Mouse (Mus musculus) spleen, adult 2 months (tissue): ENCODE data around the gene Cdkn2aip. TPM values are rescaled to one million over a fixed set of nuclear protein-coding genes. Genes with fewer than 3 reads are reported as not detected.

Source experiments
- DNase-seq, 2 experiments: peaks; one replicate each; pipeline versions ENCODE4 v3.0.0 to v3.0.0-alpha.2; 2012 to 2021; ENCODE audit warnings: low spot score in 2 of 2, low read depth in 1 of 2
- H3K27ac ChIP-seq: fragments of 200-500 bp; 2 replicates; pipeline ENCODE4 v1.5.1; 2012; ENCODE audit warnings: low read length, inconsistent platforms; ENCODE audit not compliant: insufficient read depth
- H3K27me3 ChIP-seq: fragments of 200-500 bp; 2 replicates; pipeline ENCODE4 v1.6.1; 2012; ENCODE audit warnings: mild to moderate bottlenecking, moderate library complexity, low read length, inconsistent platforms; ENCODE audit not compliant: control insufficient read depth, insufficient read depth
- H3K36me3 ChIP-seq: fragments of 200-500 bp; 2 replicates; pipeline ENCODE4 v1.6.1; 2012; ENCODE audit warnings: mild to moderate bottlenecking, low read length, inconsistent platforms; ENCODE audit not compliant: control insufficient read depth, insufficient read depth
- H3K4me1 ChIP-seq: fragments of 200-500 bp; 2 replicates; pipeline ENCODE4 v1.6.1; 2011; ENCODE audit warnings: inconsistent platforms; ENCODE audit not compliant: control insufficient read depth, insufficient read depth, insufficient read length
- H3K4me3 ChIP-seq: fragments of 200-500 bp; 2 replicates; pipeline ENCODE4 v1.5.1; 2011; ENCODE audit warnings: mild to moderate bottlenecking, inconsistent platforms; ENCODE audit not compliant: insufficient read depth, insufficient read length; ENCODE audit errors: extremely low read depth
- CTCF ChIP-seq: fragments of 200-500 bp; IDR thresholded peaks from 2 replicates; pipeline ENCODE4 v1.5.1; 2011; ENCODE audit warnings: mild to moderate bottlenecking, inconsistent platforms; ENCODE audit not compliant: insufficient read depth, insufficient read length, insufficient replicate concordance; ENCODE audit errors: extremely low read depth
- POLR2A ChIP-seq: fragments of 200-500 bp; IDR thresholded peaks from 2 replicates; pipeline ENCODE4 v1.6.1; 2011; ENCODE audit warnings: low read depth, low read length, inconsistent platforms
- WGBS: fragments of 180-500 bp; shearing (Covaris S2); methylation state at CpG from one replicate; pipeline ENCODE4 v1.1.7; 2018; 5-methylcytosine and 5-hydroxymethylcytosine counted together
- polyA plus RNA-seq: library from polyadenylated mRNA; depleted of rRNA; stranded (reverse); fragments of >200 nt; gene quantifications from 2 replicates; pipeline ENCODE4 v1.2.3, GENCODE M21; 2012; rRNA removed

The Cdkn2aip gene
- polyA plus RNA-seq, 1 experiment, result 11.2 TPM

- Histone ChIP-seq H3K4me3 (no peak overlapping the region), H3K4me1 (no peaks in the 10 kb centered on the region), H3K27me3 (no peaks in the 10 kb centered on the region), H3K27ac (no peak overlapping the region), H3K36me3 (no peaks in the 10 kb centered on the region)
- TF ChIP-seq POLR2A, result no peak
- TF ChIP-seq CTCF, result no peak
- no peak for DNase-seq
- WGBS, result 94% methylated on average over 5 of the region's 5 CpGs
Observed at GRCm38 (mm10) chr8:47662716-47663115, 51.0 kb downstream of the Cdkn2aip start.

DNA sequence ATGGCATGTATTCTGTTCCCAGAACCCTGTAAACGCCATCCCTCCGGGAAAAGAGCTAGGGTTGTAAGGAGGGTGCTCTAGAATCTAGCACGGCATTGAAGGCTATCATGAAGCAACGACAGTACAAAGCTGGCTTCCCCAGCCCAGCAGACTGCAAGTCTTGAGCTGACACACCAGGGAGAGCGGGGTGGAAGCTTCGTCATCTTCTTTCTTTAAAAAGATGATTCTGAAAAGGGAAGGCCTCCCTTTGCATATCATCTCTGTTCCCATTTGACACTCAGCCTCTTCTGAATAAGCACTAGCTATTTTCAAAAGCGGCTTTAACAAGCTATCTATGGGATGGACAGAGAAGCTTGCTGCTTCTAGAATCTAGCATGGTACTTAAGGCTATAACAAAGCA is 53.3 kb downstream of the Cdkn2aip start:
- H3K36me3 ChIP-seq, result no peaks in the 10 kb centered on the region
- H3K4me3 ChIP-seq, result no peak overlapping the region
- 92% methylated on average over 7 of the region's 7 CpGs for WGBS
- no peak overlapping the region for H3K27ac ChIP-seq
- H3K27me3 ChIP-seq, result no peaks in the 10 kb centered on the region
- TF ChIP-seq CTCF, result no peak
- TF ChIP-seq POLR2A, result no peak
- no peaks in the 10 kb centered on the region for H3K4me1 ChIP-seq
- no peak for DNase-seq

DNA sequence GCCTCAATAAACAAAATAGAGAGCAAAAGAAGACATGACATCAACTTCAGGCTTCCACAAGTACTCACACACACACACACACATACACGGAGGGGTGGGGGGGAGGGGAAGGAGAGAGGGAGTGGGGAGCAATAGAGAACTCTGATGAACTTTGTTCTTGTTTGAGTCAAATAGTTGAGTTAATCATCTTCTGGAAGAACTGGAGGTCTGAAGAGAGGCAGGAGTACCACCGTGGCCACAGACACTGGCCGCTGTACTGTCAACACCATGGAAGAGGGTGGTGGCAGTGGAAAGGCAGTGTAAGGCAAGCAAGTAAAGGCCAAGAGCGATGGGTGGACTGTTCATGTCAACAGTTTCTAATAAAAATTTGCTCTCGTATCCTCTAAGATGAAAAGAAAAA is 54.3 kb downstream of the Cdkn2aip start:
- no peak overlapping the region for H3K4me3 ChIP-seq
- no peaks in the 10 kb centered on the region for H3K4me1 ChIP-seq
- no peaks in the 10 kb centered on the region for H3K36me3 ChIP-seq
- DNase-seq, result no peak
- H3K27ac ChIP-seq, result no peak overlapping the region
- 91% methylated on average over 5 of the region's 5 CpGs for WGBS
- no peak for TF ChIP-seq POLR2A
- no peak for TF ChIP-seq CTCF
- H3K27me3 ChIP-seq, result no peaks in the 10 kb centered on the region

Other genes starting within 250 kb of the Cdkn2aip start
- 11.7 and 15.1 TPM in 2 replicates for gene Trappc11, start 180.5 kb downstream of the Cdkn2aip start, polyA plus RNA-seq
- gene Rwdd4a, start 180.3 kb downstream of the Cdkn2aip start, polyA plus RNA-seq, result 12.0 and 14.4 TPM in 2 replicates
- 1.7 and 2.6 TPM in 2 replicates for gene Ing2, start 38.4 kb downstream of the Cdkn2aip start, polyA plus RNA-seq
- gene Cldn24, start 108.2 kb upstream of the Cdkn2aip start, polyA plus RNA-seq, result not detected in 2 replicates
- 0.09 and 0.21 TPM in 2 replicates for gene Cldn22, start 110.5 kb upstream of the Cdkn2aip start, polyA plus RNA-seq